Mouse (Mus musculus): ENCODE measurements around the gene Hs2st1.

- TF ChIP-seq CTCF (IDR thresholded peaks at IDR 0.05; ENCODE audit: low read depth) (no peak), EP300 (IDR thresholded peaks at IDR 0.05; ENCODE audit: low read depth) (no peak)
Measured at GRCm38 (mm10) chr3:144433039-144433438, 136.9 kb downstream of the Hs2st1 start.

Measured in liver, postnatal 0 days (tissue).